Mouse (Mus musculus): ENCODE results near the gene Ripply1. TPM values are rescaled to one million over a fixed set of nuclear protein-coding genes. Genes with fewer than 3 reads are reported as not detected.
"Not testable (repeated sequence)": the region's sequence is repeated elsewhere in the genome, so short reads cannot be mapped to it uniquely, and the experiment has no call there.

Ripply1 gene
- total RNA-seq, 2 experiments from 2014 or later, result not detected

DNA sequence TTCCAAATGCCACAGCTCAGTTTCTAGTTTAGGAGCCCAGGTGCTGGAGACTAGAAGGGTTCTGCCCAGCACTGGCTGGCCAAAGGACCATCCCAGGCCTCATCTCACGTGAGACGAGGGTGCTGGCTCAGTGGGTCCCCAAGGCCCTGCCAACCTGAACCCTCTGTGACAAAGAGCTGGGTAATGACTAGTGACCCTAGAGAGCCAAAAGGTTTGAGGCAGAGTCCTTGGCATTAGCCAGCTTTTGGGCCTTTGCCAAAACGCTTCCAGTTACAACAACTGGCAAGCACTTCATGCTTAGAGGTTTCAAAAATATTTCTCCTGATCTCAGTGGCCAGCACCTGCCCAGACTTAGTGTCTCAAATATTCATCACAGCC is 881 bp upstream of the Ripply1 start:
- DNase-seq (ENCODE audit: extremely low spot score in 1 of 2, low spot score in 1 of 2), result no peak

DNA sequence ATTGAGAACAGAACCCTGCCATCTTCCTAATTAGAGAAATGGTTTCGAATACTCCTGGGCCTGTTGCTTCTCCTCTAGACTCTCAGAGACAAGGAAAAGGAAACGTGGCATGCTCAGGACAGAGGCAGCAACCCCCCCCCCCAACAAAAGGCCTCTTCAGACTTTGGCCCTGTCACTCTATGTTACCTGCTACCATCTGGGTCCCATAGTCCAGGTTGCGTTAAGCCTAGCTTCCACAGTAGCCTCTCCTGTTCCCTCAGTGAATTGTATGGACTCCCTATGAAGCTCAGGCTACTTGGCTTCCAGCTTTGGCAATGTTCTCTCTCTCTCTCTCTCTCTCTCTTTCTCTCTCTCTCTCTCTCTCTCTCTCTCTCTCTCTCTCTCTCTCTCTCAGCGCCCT is 590 bp downstream of the Ripply1 start:
- DNase-seq (ENCODE audit: extremely low spot score in 1 of 2, low spot score in 1 of 2), result no peak

- DNase-seq (ENCODE audit: extremely low spot score in 1 of 2, low spot score in 1 of 2), result no peak
These were observed 1.2 kb downstream of the Ripply1 start for GRCm38 (mm10) chrX:139780988-139781387.

- no peak for DNase-seq (ENCODE audit: extremely low spot score in 1 of 2, low spot score in 1 of 2)
These were observed 2.8 kb downstream of the Ripply1 start for GRCm38 (mm10) chrX:139779401-139779800.

DNA sequence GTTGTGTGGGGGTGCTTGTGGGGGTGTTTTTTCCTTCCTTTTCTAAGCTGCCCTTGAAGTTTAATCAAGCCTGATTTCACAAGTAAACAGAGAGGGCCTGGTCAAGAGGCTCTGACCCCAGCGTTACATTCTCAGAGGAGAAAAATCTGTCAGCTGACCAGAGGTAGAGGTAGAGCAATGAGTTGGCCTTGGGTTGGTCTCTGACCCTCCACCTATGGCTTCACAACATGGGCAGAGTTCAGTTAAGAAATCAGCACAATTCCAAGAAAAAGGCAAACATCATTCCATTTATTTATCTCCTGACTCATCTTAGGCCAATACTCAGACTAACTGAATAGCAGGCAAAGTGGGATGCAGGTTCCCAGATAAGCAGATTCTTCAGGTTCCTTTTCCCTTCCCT is 3.3 kb downstream of the Ripply1 start:
- no peak for DNase-seq (ENCODE audit: extremely low spot score in 1 of 2, low spot score in 1 of 2)

DNA sequence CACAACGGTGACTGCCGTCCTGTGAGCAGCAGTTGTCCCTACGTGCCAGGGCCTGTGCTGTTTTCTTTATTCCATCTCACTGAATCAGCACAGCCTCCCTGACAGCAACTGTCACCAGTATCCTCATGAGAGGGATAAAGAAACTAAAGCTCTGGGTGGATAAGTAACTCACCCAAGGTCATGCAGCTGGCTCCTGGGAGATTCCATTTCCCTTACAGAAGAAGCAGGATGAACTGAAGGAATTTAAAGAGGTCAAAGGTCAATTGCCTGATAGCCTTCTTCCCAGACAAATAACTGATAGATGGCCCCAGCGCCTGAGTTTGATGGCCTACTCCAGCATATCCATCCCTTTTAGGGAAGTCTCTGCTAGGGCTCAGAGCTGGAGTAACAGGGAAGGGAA is 4.8 kb downstream of the Ripply1 start:
- no peak for DNase-seq (ENCODE audit: extremely low spot score in 1 of 2, low spot score in 1 of 2)

- no peak for DNase-seq (ENCODE audit: extremely low spot score in 1 of 2, low spot score in 1 of 2)
These were observed 7.0 kb downstream of the Ripply1 start for GRCm38 (mm10) chrX:139775084-139775612.

DNA sequence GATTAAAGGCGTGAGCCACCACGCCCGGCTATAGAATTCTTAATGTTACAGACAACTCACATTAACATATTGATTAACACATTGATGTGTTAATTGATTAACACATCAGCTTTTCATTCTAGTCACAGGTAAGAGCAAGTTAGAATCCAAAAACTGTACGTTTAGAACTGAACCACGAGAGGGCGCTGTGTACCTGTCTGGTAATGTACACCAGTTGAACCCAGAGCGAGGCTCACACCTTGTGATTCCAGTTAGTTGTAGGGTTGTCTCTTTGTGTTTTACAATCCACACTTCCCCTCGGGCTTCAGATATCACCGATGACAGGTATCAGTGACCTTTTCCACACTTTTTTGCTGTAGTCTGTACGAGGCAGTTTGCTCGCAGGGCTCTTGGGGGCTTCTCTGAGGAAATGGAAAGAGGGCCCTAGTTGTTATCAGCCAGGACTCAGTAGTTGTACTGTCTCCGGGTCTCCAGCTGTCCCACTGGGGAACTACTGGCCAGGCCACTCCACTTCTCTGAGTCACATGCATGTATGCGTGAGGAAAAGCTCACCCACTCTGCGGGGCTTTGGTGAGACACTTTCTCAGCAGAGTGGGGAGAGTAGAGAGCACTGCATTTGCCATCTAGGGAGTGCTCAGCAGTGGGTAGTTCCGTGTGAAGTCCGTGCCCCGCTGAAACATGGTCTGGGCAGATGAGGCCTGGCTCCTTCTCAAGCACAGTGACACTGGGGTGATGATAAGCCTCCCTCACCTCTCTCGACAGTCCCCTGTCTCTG is 7.7 kb downstream of the Ripply1 start:
- DNase-seq (ENCODE audit: extremely low spot score in 1 of 2, low spot score in 1 of 2), result peak in 1 of 2 experiments; percentile 55

DNA sequence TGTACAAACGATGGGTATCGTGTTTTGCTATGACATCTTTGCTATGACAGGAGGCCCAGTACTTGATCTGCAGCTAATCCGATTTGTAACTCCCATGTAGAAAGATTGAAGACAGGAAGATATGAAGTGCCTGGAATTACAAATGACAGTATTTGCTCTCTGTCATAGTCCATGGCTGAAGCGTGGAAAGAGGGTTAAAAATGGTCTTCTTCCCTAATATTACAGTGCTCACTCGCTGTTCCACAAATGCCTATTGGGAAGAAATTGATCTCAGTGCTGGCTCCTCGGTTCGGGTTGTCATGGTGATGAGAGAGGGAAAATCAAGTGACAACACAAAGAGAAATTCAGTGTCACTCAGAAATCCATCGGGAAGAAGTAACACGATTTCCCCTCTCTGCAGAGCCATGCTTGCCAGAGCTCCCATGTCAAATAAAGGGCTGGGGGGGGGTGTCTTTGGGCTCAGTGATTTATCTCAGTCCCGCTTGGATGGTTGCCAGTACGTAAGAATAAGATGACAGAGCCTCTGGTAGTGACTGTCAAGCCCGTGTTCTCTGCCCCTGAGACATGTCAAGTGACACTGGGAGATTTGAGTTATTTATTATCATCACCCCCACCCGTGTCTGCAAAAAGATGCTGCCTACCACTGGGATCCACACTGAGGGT is 12.0 kb downstream of the Ripply1 start:
- DNase-seq (ENCODE audit: extremely low spot score in 1 of 2, low spot score in 1 of 2), result no peak

- DNase-seq (ENCODE audit: extremely low spot score in 1 of 2, low spot score in 1 of 2), result peak in 1 of 2 experiments; percentile 27
These were observed 19.6 kb downstream of the Ripply1 start for GRCm38 (mm10) chrX:139762546-139762945.

DNA sequence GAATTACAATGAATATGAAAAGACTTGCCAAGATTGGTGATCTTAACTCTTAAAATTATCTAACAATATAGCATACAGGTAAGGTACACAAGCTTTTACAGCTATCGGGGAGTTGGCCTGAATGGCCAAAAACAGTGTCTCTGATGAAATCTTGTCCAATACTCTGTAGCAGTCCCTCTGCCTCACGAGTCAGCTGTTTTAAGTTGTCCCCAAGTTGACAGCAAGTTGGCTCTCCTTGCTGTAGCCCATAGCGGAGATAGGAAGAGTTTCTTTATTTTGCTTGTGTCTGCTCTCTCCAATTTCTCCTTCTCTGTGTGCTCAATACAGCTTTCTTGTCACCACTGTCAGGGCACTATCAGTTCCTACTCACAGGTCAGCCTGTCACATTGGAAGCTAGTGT is 23.5 kb downstream of the Ripply1 start:
- DNase-seq (ENCODE audit: extremely low spot score in 1 of 2, low spot score in 1 of 2), result not testable (repeated sequence)

GRCm38 (mm10) chrX:139751855-139752254 is 30.3 kb downstream of the Ripply1 start:
- DNase-seq (ENCODE audit: extremely low spot score in 1 of 2, low spot score in 1 of 2), result peak in 1 of 2 experiments; percentile 67

GRCm38 (mm10) chrX:139737066-139737465 is 45.1 kb downstream of the Ripply1 start:
- DNase-seq (ENCODE audit: extremely low spot score in 1 of 2, low spot score in 1 of 2), result no peak

GRCm38 (mm10) chrX:139730541-139730940 is 51.6 kb downstream of the Ripply1 start:
- DNase-seq (ENCODE audit: extremely low spot score in 1 of 2, low spot score in 1 of 2), result no peak

Other genes with a start within 250 kb of the Ripply1 start
- 10 to 100 TPM; 26.7 to 32.3 TPM for gene Rnf128, start 219.0 kb downstream of the Ripply1 start, total RNA-seq (2021)
- gene Tbc1d8b, start 97.4 kb downstream of the Ripply1 start, total RNA-seq (2021), result 10 to 100 TPM in 1 of 2 experiments, 1 to 10 TPM in 1; 9.5 to 11.2 TPM
- gene Gm15013, start 67.9 kb downstream of the Ripply1 start, total RNA-seq (2021), result not detected
- under 1 TPM; 0.44 to 0.56 TPM for gene Cldn2, start 18.5 kb upstream of the Ripply1 start, total RNA-seq (2021)
- 1 to 10 TPM; 3.8 to 5.8 TPM for gene Morc4, start 89.3 kb upstream of the Ripply1 start, total RNA-seq (2021)
- gene Rbm41, start 216.2 kb upstream of the Ripply1 start, total RNA-seq (2021), result 1 to 10 TPM; 7.3 to 8.6 TPM